Mouse (Mus musculus): Measurements from ENCODE around the gene Ripk1.

- peak; percentile 91 for TF ChIP-seq CTCF (IDR thresholded peaks at IDR 0.05; ENCODE audit: low read depth, low read length)
- TF ChIP-seq EP300 (IDR thresholded peaks at IDR 0.05; ENCODE audit: insufficient read depth, low read depth, low read length) = no peak
These were observed 44.4 kb downstream of the Ripk1 start for GRCm38 (mm10) chr13:34046421-34047012.

Data from ES-Bruce4 (cell line).